Mouse (Mus musculus) midbrain, embryonic 13.5 days (tissue): ENCODE measurements around the gene Zfp398. TPM values are rescaled to one million over a fixed set of nuclear protein-coding genes. Genes with fewer than 3 reads are reported as not detected.
A peak's percentile ranks its signal among the peaks of the same experiment; 100 is the strongest.

Experiments
- ATAC-seq: fragments of 200-750 bp; cut with Nextera tagmentation; 2 replicates; pipeline ENCODE4 v1.8.0; 2017; ENCODE audit warnings: mild to moderate bottlenecking, moderate TSS enrichment, moderate library complexity
- H3K27ac ChIP-seq: fragments of 300-500 bp; sonication (generic); 2 replicates; pipeline ENCODE4 v1.5.1; 2015; ENCODE audit warnings: inconsistent platforms, mild to moderate bottlenecking, moderate library complexity
- H3K27me3 ChIP-seq: fragments of 300-500 bp; sonication (generic); 2 replicates; pipeline ENCODE4 v1.6.1; 2015; ENCODE audit warnings: mild to moderate bottlenecking, inconsistent platforms
- H3K36me3 ChIP-seq: fragments of 300-500 bp; sonication (generic); 2 replicates; pipeline ENCODE4 v1.6.1; 2015; ENCODE audit warnings: mild to moderate bottlenecking, inconsistent platforms
- H3K4me1 ChIP-seq: fragments of 300-500 bp; sonication (generic); replicated peaks from 2 replicates; pipeline ENCODE4 v1.6.1; 2015; ENCODE audit warnings: inconsistent platforms
- H3K4me2 ChIP-seq: fragments of 300-500 bp; sonication (generic); replicated peaks from 2 replicates; pipeline ENCODE4 v1.6.1; 2015; ENCODE audit warnings: moderate library complexity, mild to moderate bottlenecking, inconsistent platforms
- H3K4me3 ChIP-seq: fragments of 300-500 bp; sonication (generic); replicated peaks from 2 replicates; pipeline ENCODE4 v1.5.1; 2015; ENCODE audit warnings: mild to moderate bottlenecking, inconsistent platforms
- H3K9ac ChIP-seq: fragments of 300-500 bp; sonication (generic); replicated peaks from 2 replicates; pipeline ENCODE4 v1.6.1; 2015; ENCODE audit warnings: mild to moderate bottlenecking, inconsistent platforms
- H3K9me3 ChIP-seq: fragments of 300-500 bp; sonication (generic); 2 replicates; pipeline ENCODE4 v1.6.1; 2016; ENCODE audit warnings: mild to moderate bottlenecking, inconsistent platforms
- WGBS: fragments of 180-500 bp; shearing (Covaris S2); methylation state at CpG from one replicate; pipeline ENCODE4 v1.1.7; 2015; 5-methylcytosine and 5-hydroxymethylcytosine counted together
- microRNA counts: library from miRNA; unstranded; fragments of <30 nt; microRNA quantifications from one replicate; lab custom pipeline; 2016
- microRNA-seq: library from miRNA; unstranded; fragments of <30 nt; microRNA quantifications from one replicate; pipeline ENCODE4, GENCODE M21; 2016
- polyA plus RNA-seq: library from polyadenylated mRNA; unstranded; fragments of >200 nt; fragmentation: Nextera tagmentation; extraction: Ambion mirVana; gene quantifications from 2 replicates; pipeline ENCODE4 v1.2.1, GENCODE M21; 2015

Zfp398 gene
- polyA plus RNA-seq, 1 experiment from 2014 or later = 19.0 TPM

GRCm38 (mm10) chr6:47909007-47909406, 73.5 kb downstream of the Zfp398 start:
- ATAC-seq = no peak
- H3K9ac ChIP-seq = no peak overlapping the region
- H3K4me2 ChIP-seq = no peak overlapping the region
- peaks cover 40% of the 10 kb centered on the region for H3K36me3 ChIP-seq
- no peaks in the 10 kb centered on the region for H3K4me1 ChIP-seq
- H3K27me3 ChIP-seq = peaks cover 8% of the 10 kb centered on the region
- no peak overlapping the region for H3K4me3 ChIP-seq
- no peak overlapping the region for H3K27ac ChIP-seq
- H3K9me3 ChIP-seq = no peaks in the 10 kb centered on the region
- 91% methylated on average over 1 of the region's 1 CpGs for WGBS

- Histone ChIP-seq H3K36me3 (peaks cover 14% of the 10 kb centered on the region), H3K4me1 (no peaks in the 10 kb centered on the region), H3K27me3 (no peaks in the 10 kb centered on the region), H3K9me3 (no peaks in the 10 kb centered on the region), H3K4me3 (no peak overlapping the region), H3K27ac (no peak overlapping the region), H3K4me2 (no peak overlapping the region), H3K9ac (no peak overlapping the region)
- WGBS = 70% methylated on average over 1 of the region's 1 CpGs
- no peak for ATAC-seq
These were observed 76.2 kb downstream of the Zfp398 start for GRCm38 (mm10) chr6:47911650-47912049.

GRCm38 (mm10) chr6:47912991-47913390, 77.5 kb downstream of the Zfp398 start:
- 67% methylated on average over 3 of the region's 3 CpGs for WGBS

GRCm38 (mm10) chr6:47917051-47917450, 81.6 kb downstream of the Zfp398 start:
- no peaks in the 10 kb centered on the region for H3K9me3 ChIP-seq
- H3K27ac ChIP-seq = no peak overlapping the region
- H3K36me3 ChIP-seq = no peaks in the 10 kb centered on the region
- ATAC-seq = no peak
- no peak overlapping the region for H3K9ac ChIP-seq
- no peak overlapping the region for H3K4me2 ChIP-seq
- no peak overlapping the region for H3K4me3 ChIP-seq
- WGBS = 86% methylated on average over 5 of the region's 5 CpGs
- no peaks in the 10 kb centered on the region for H3K27me3 ChIP-seq
- H3K4me1 ChIP-seq = peaks cover 11% of the 10 kb centered on the region

More at GRCm38 (mm10) chr6:47912991-47913390, 77.5 kb downstream of the Zfp398 start:
- ATAC-seq = no peak
- H3K4me1 ChIP-seq = no peaks in the 10 kb centered on the region
- H3K36me3 ChIP-seq = peaks cover 3% of the 10 kb centered on the region; the same call in 1 of the 2 replicates
- H3K27ac ChIP-seq = no peak overlapping the region
- H3K4me2 ChIP-seq = no peak overlapping the region
- no peaks in the 10 kb centered on the region for H3K27me3 ChIP-seq
- H3K4me3 ChIP-seq = no peak overlapping the region
- H3K9me3 ChIP-seq = no peaks in the 10 kb centered on the region
- no peak overlapping the region for H3K9ac ChIP-seq

GRCm38 (mm10) chr6:47918768-47919274, 83.4 kb downstream of the Zfp398 start:
- no peaks in the 10 kb centered on the region for H3K36me3 ChIP-seq
- no peak overlapping the region for H3K4me2 ChIP-seq
- WGBS = 87% methylated on average over 3 of the region's 3 CpGs
- ATAC-seq = no peak
- peaks cover 19% of the 10 kb centered on the region for H3K4me1 ChIP-seq
- no peak overlapping the region for H3K4me3 ChIP-seq
- no peak overlapping the region for H3K9ac ChIP-seq
- H3K27me3 ChIP-seq = no peaks in the 10 kb centered on the region
- no peaks in the 10 kb centered on the region for H3K9me3 ChIP-seq
- no peak overlapping the region for H3K27ac ChIP-seq

- WGBS = 26% methylated on average over 11 of the region's 11 CpGs
- Histone ChIP-seq H3K4me3 (peak overlapping the region; percentile 91), H3K27me3 (no peaks in the 10 kb centered on the region), H3K4me2 (peak overlapping the region; percentile 94), H3K9me3 (no peaks in the 10 kb centered on the region), H3K36me3 (no peaks in the 10 kb centered on the region), H3K9ac (peak overlapping the region; percentile 85), H3K4me1 (peaks cover 19% of the 10 kb centered on the region), H3K27ac (peak overlapping the region; percentile 95)
- peak; percentile 62 for ATAC-seq
These were observed 84.4 kb downstream of the Zfp398 start for GRCm38 (mm10) chr6:47919646-47920446.

GRCm38 (mm10) chr6:47920447-47921340, 85.2 kb downstream of the Zfp398 start, which contains the start of gene Zfp212:
Gene Zfp212 (plus strand): TSS chr6:47920476.
- ATAC-seq = peak; percentile 97
- Histone ChIP-seq H3K27ac (peak within 1 kb of the TSS; percentile 95), H3K9me3 (no peaks in the 10 kb centered on the region), H3K4me2 (peak within 1 kb of the TSS; percentile 94), H3K27me3 (no peaks in the 10 kb centered on the region), H3K9ac (peak within 1 kb of the TSS; percentile 85), H3K36me3 (no peaks in the 10 kb centered on the region), H3K4me3 (peak within 1 kb of the TSS; percentile 91), H3K4me1 (peaks cover 22% of the 10 kb centered on the region)
- WGBS = under 1% methylated on average over 66 of the region's 67 CpGs

MicroRNAs encoded within 50 kb of the gene (microRNA counts, 519-probe panel; counts per million panel counts)
- 110 counts per million, percentile 56 among the panel's probes with 10 or more counts for microRNA mmu-miR-704 (lab: Ali Mortazavi, UCI)

Small RNA genes within 50 kb of the gene (microRNA-seq; reads per million reads assigned to microRNA genes)
- 0.82 reads per million for gene Mir704

Other genes starting within 250 kb of the Zfp398 start
- 150 and 153 TPM in 2 replicates for gene Ezh2, start 240.3 kb upstream of the Zfp398 start, polyA plus RNA-seq
- 171 and 175 TPM in 2 replicates for gene Pdia4, start 22.2 kb upstream of the Zfp398 start, polyA plus RNA-seq
- gene Zfp786, start 4.8 kb upstream of the Zfp398 start, polyA plus RNA-seq = 18.3 and 18.8 TPM in 2 replicates
- 20.4 and 25.9 TPM in 2 replicates for gene Zfp282, start 41.5 kb downstream of the Zfp398 start, polyA plus RNA-seq
- 21.0 and 22.2 TPM in 2 replicates for gene Zfp212, start 84.8 kb downstream of the Zfp398 start, polyA plus RNA-seq
- 13.9 and 14.6 TPM in 2 replicates for gene Zfp956, start 117.7 kb downstream of the Zfp398 start, polyA plus RNA-seq
- 8.9 and 9.3 TPM in 2 replicates for gene Zfp777, start 213.2 kb downstream of the Zfp398 start, polyA plus RNA-seq